Mouse (Mus musculus): Measurements from ENCODE around the gene Hipk4.
"Not testable (repeated sequence)": the region's sequence is repeated elsewhere in the genome, so short reads cannot be mapped to it uniquely, and the experiment has no call there.

Gene Hipk4

DNA sequence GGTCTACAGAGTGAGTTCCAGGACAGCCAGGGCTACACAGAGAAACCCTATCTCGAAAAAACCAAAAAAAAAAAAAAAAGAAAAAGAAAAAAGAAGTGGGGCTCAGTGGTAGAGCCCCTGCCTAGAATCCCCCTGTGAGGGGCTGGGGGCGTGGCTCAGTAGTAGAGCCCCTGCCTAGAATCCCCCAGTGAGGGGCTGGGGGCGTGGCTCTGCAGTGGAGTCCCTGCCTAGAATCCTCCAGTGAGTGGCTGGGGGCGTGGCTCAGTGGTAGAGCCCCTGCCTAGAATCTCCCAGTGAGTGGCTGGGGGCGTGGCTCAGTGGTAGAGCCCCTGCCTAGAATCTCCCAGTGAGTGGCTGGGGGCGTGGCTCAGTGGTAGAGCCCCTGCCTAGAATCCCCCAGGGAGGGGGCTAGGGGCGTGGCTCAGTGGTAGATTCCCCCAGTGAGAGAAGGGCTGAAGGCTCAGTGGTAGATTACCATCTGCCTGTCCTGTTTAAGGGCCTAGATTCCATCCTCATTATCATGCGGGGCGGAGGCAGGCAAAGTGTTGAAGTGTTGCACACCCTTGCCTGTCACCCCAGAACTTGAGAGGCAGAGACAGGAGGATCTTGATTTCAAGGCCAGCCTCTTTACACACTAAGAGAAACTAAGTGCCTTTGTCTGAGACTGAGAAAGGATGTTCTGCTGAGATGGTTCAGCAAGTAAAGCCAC, 28.3 kb upstream of the Hipk4 start:
- DNase-seq (ENCODE audit: extremely low read depth, low read depth): not testable (repeated sequence)

DNA sequence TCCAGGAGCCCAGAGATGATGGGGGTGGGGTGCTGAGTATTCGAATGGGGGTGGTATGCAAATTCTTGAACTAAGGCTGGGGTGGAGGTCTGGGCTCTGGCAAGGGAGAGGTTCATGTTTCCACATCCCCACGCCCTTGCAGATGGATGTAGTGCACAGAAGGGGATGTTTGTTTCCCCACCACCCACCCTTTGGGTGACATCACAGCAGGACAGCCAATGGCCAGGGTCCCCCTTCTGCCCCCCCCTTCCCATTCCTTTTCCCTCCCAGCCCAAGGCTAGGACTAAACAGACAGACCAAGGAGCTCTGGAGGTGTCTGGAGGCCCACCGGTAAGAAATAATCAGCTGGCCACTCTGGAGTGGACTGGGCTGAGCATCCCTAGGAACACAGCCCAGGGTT, 24.0 kb upstream of the Hipk4 start, which contains the start of gene Prx:
Gene Prx (plus strand): TSS at position 289 of the 400 bp plus-strand sequence.
- no peak for DNase-seq (ENCODE audit: extremely low read depth, low read depth)

DNA sequence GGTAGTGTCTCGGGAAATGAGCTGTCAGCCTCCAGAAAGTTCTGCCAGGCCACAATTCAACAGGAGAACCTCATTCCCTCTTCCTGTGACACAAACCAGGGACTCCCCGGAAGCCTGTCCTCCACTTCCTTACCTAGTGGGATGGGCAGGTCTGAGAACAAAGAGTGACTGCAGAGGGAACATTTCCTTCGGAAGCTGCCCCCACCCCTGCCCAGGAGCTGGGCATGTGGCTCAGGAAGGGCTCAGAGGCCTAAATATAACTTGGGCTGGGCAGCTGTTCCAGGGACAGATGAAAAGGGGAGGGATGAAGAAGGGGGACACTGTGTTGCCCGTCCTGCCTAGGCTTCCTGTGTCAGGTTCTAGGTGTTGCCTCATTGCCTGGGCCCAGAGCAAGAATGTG, 21.4 kb upstream of the Hipk4 start:
- DNase-seq (ENCODE audit: extremely low read depth, low read depth): no peak

- no peak for DNase-seq (ENCODE audit: extremely low read depth, low read depth)
Measured at GRCm38 (mm10) chr7:27506765-27507370, 16.2 kb upstream of the Hipk4 start.

DNA sequence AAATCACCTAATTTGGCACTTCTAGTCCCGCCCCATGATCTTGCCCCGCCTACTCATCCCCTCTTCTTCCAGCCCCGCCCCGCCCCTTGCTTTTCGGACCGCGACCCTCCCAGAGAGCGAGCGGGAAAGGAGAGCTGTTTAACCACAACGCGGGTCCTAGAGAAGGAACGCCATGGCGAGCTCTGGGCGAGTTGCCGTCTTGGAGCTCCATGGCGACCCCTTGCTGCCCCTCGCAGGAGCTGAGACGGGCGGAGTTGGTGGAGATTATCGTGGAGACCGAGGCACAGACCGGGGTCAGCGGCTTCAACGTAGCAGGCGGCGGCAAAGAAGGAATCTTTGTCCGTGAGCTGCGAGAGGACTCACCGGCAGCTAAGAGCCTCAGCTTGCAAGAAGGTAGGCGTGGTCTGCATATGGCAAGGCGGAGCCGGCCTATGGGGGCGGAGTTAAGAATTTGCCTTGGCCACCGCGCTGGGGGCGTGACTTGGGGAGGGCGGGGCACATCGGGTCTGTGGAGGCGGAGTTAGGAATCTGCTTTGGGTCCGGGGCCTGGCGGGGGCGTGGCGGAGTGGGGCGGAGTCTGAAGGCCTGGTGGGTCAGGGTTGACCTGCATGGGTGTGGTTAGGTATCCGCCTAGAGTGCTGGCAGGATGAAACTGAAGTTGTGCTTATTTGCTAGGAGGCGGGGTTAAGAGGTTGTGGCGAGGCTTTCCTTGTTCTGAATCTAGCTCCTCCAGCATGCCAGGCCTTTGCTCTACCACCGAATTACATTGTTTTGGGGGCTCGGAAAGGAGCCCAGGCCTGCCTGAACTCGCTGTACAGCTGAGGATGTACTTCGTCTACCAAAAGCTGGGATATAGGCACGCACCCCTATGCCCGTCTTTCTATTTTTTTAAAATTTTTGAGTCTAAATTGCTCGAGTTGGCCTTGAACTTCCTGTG, 15.1 kb upstream of the Hipk4 start:
- DNase-seq (ENCODE audit: extremely low read depth, low read depth): peak; percentile 89

DNA sequence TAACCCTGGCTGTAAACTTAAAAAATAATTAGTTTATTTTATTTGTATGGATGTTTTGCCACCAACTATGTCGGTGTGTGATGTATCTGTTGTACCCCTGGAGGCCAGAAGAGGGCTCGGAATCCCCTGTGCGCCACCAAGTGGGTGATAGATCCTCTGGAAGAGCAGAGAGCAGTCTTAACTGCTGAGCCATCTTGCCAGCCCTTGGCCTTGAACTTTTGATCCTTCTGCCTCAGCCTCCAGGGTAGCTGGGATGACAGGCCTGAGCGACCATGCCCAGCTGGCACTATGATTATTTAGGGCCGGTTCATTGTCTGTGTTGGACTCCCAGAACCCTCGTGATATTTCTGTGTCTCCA, 14.4 kb upstream of the Hipk4 start:
- peak; percentile 66 for DNase-seq (ENCODE audit: extremely low read depth, low read depth)

- DNase-seq (ENCODE audit: extremely low read depth, low read depth): no peak
Measured at GRCm38 (mm10) chr7:27510809-27511208, 12.3 kb upstream of the Hipk4 start.

DNA sequence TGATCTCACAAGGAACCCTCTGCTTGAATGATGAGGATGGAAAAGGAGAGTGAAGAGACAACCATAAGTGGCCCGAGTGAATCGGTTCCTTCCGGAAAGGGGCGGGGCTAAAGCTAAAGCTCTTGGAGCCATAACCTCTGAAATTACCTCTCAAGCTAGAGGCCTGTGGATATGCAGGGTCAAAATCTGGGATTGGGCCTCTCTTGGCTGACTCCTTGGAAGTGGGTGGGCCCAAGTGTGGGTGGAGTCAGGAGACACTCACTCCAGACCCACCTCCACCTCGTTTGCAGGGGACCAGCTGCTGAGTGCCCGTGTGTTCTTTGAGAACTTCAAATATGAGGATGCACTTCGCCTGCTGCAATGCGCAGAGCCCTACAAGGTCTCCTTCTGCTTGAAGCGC, 8.1 kb upstream of the Hipk4 start:
- DNase-seq (ENCODE audit: extremely low read depth, low read depth): no peak

GRCm38 (mm10) chr7:27518314-27518713, 4.8 kb upstream of the Hipk4 start:
- DNase-seq (ENCODE audit: extremely low read depth, low read depth): no peak

- no peak for DNase-seq (ENCODE audit: extremely low read depth, low read depth)
Measured at GRCm38 (mm10) chr7:27520104-27520503, 3.0 kb upstream of the Hipk4 start.

GRCm38 (mm10) chr7:27520599-27520998, 2.5 kb upstream of the Hipk4 start:
- no peak for DNase-seq (ENCODE audit: extremely low read depth, low read depth)

DNA sequence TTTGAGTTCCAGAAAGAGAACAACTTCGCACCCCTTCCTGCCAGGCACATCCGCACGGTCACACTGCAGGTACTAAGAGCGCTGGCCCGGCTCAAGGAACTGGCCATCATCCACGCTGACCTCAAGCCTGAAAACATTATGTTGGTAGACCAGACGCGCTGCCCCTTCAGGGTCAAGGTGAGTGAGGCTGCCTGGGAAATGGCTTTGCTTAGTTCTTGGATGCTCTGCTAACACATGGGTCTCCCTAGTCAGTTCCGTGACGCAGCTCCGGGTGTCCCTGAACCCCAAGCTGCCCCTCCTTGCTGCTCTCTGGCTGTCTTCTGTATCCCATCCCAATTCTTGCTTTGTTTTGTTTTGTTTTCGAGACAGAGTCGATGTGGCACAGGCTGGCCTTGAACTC, 738 bp downstream of the Hipk4 start:
- DNase-seq (ENCODE audit: extremely low read depth, low read depth): no peak

GRCm38 (mm10) chr7:27526039-27526827, 3.2 kb downstream of the Hipk4 start:
- DNase-seq (ENCODE audit: extremely low read depth, low read depth): peak; percentile 60

DNA sequence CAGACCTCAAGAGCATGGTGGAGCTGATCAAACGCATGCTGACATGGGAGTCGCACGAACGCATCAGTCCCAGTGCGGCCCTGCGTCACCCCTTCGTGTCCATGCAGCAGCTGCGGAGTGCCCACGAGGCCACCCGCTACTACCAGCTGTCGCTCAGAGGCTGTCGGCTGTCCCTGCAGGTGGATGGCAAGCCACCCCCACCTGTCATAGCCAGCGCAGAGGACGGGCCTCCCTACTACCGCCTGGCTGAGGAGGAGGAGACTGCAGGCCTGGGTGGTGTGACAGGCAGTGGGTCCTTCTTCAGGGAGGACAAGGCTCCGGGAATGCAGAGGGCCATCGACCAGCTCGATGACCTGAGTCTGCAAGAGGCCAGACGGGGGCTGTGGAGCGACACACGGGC, 6.0 kb downstream of the Hipk4 start:
- DNase-seq (ENCODE audit: extremely low read depth, low read depth): no peak

DNA sequence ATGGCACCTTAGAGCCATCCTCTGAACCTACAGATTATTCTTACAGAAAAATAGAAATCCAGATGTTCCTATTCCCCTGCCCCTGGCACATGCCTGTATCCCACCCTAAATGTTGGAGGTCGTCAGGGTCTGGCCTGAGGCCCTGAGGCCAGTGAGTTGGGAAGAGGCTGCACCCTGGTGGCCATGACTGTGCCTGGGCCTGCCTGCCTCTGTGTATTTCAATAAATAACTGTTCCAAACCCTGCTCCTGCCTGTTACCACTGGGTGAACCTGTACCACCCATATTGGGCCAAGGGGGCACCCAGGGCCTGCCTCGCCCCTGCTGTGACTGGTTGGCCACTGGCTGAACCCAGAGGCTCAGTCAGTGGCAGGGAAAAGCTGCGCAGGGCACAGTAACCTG, 7.9 kb downstream of the Hipk4 start:
- DNase-seq (ENCODE audit: extremely low read depth, low read depth): no peak

GRCm38 (mm10) chr7:27531707-27532106, 8.6 kb downstream of the Hipk4 start:
- DNase-seq (ENCODE audit: extremely low read depth, low read depth): no peak

DNA sequence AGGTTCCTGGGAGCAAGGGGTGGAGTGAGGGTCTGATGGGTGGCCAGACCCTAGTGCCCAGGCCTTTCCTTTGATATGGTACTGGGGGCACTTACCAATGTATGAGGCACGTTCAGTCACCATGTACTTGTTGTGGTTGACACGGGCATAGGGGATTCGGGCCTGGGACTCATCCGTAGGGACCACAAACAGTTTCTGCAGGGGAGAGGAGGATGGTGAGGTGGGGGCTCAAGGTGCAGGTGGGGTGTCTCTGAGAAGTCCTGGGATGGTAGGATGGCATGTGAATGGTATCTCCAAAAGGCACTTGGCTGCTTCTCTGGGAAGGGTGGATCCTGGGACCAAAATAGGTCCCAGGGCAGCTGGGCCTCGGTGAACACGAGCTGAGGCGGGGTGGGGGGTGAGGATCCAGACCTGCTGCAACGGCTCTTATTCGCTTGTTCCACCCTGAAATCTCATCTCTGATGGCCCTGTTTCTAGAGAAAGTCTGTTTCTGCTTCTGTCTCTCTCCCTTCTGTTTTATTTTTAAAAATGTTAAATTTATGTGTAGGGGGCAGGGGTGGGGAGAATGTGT, 9.5 kb downstream of the Hipk4 start:
- no peak for DNase-seq (ENCODE audit: extremely low read depth, low read depth)

DNA sequence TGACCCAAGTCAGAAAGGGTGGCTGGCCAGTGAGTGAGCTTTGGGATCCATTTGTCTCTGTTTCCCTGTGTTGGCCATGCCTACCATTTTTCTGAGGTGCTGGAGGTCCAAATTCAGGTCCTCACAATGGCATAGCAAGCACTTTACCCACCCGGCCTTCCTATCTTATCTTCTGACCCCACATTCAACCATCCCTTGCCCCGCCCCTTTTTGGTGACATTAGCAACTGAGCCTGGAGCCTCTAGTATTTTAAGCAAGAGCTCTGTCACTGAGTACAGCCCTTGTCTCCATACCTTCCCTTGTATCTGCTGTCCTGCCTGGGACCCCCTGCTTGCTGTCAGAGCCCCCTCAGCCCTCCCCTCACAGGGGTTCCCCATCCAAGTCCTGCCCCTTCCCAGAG, 12.3 kb downstream of the Hipk4 start:
- DNase-seq (ENCODE audit: extremely low read depth, low read depth): no peak

DNA sequence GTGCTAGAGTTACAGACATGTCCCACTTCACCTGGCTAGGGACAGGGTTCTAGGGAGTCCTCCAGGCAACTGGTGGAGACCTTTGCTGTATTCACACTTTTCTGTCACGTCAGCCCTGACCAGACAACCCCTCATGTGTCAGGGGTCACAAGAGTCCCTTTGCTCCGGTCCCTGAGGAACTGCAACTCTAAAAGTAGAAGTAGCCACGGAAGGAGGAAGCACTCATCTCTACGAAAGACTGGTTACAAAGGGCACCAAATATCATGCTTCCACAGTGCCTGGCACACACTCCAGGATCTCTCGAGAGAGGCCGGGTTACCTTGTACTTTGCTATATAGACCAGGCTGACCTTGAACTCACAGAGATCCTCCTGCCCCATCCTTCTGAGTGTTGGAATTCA, 13.6 kb downstream of the Hipk4 start:
- DNase-seq (ENCODE audit: extremely low read depth, low read depth): no peak

GRCm38 (mm10) chr7:27537998-27538397, 14.9 kb downstream of the Hipk4 start:
- DNase-seq (ENCODE audit: extremely low read depth, low read depth): no peak

DNA sequence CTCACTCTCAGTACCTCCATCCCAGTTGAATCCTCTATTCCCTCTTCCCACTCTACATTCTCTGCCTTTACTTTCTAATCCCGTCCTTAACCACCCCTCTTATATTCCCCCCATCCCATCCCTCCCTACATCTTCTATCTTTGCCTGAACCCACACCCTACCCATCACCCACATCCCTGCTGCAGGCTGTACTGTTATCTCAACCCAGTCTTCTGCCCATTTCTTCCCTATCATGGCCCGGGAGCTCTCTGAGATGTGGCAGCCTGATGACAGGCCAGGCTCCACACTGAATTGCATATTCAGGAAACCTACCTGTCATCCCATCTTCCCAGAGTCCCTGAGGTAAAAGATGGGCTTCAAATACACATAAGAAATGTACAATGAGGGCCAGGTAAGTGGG, 15.7 kb downstream of the Hipk4 start:
- no peak for DNase-seq (ENCODE audit: extremely low read depth, low read depth)

All from MEL-GATA-1-ER (cell line).